Mouse (Mus musculus) R1 (cell line): ENCODE results near the gene Slc9a8.
A peak's percentile ranks its signal among the peaks of the same experiment; 100 is the strongest.

Experiments
- DNase-seq: peaks from one replicate; pipeline ENCODE4 v3.0.0-alpha.2; 2018; ENCODE audit warnings: low read depth, low spot score

Slc9a8 gene

GRCm38 (mm10) chr2:167449331-167450275, 28.1 kb downstream of the Slc9a8 start:
- no peak for DNase-seq

- DNase-seq: no peak
Observed at GRCm38 (mm10) chr2:167450647-167451046, 29.1 kb downstream of the Slc9a8 start.

GRCm38 (mm10) chr2:167453814-167454213, 32.3 kb downstream of the Slc9a8 start:
- DNase-seq: no peak

GRCm38 (mm10) chr2:167456361-167457020, 35.0 kb downstream of the Slc9a8 start:
- DNase-seq: no peak

- DNase-seq: no peak
Observed at GRCm38 (mm10) chr2:167457213-167457612, 35.7 kb downstream of the Slc9a8 start.

GRCm38 (mm10) chr2:167458548-167458947, 37.0 kb downstream of the Slc9a8 start:
- DNase-seq: no peak

- no peak for DNase-seq
Observed at GRCm38 (mm10) chr2:167459071-167459865, 37.8 kb downstream of the Slc9a8 start.

GRCm38 (mm10) chr2:167462954-167463353, 41.4 kb downstream of the Slc9a8 start:
- DNase-seq: peak; percentile 54

- DNase-seq: no peak
Observed at GRCm38 (mm10) chr2:167463802-167464201, 42.3 kb downstream of the Slc9a8 start.

GRCm38 (mm10) chr2:167465951-167466350, 44.4 kb downstream of the Slc9a8 start:
- DNase-seq: no peak

- no peak for DNase-seq
Observed at GRCm38 (mm10) chr2:167467214-167467613, 45.7 kb downstream of the Slc9a8 start.

GRCm38 (mm10) chr2:167468444-167468843, 46.9 kb downstream of the Slc9a8 start:
- DNase-seq: peak; percentile 51

- DNase-seq: no peak
Observed at GRCm38 (mm10) chr2:167470611-167471010, 49.1 kb downstream of the Slc9a8 start.

- DNase-seq: no peak
Observed at GRCm38 (mm10) chr2:167471585-167471984, 50.1 kb downstream of the Slc9a8 start.

GRCm38 (mm10) chr2:167474218-167474617, 52.7 kb downstream of the Slc9a8 start:
- no peak for DNase-seq

- DNase-seq: no peak
Observed at GRCm38 (mm10) chr2:167475596-167475995, 54.1 kb downstream of the Slc9a8 start.

- DNase-seq: peak; percentile 18
Observed at GRCm38 (mm10) chr2:167476200-167476688, 54.7 kb downstream of the Slc9a8 start.

- no peak for DNase-seq
Observed at GRCm38 (mm10) chr2:167476762-167477161, 55.2 kb downstream of the Slc9a8 start.

- peak; percentile 68 for DNase-seq
Observed at GRCm38 (mm10) chr2:167478128-167478527, 56.6 kb downstream of the Slc9a8 start.

- DNase-seq: no peak
Observed at GRCm38 (mm10) chr2:167479501-167479900, 58.0 kb downstream of the Slc9a8 start.

GRCm38 (mm10) chr2:167482681-167483080, 61.2 kb downstream of the Slc9a8 start:
- no peak for DNase-seq
